Mouse (Mus musculus) hindbrain, embryonic 12.5 days (tissue): ENCODE results near the gene Oxsm. TPM values are rescaled to one million over a fixed set of nuclear protein-coding genes. Genes with fewer than 3 reads are reported as not detected.

Experiments used
- ATAC-seq: fragments of 200-750 bp; cut with Nextera tagmentation; 2 replicates; pipeline ENCODE4 v1.8.0; 2017; ENCODE audit warnings: moderate TSS enrichment; ENCODE audit not compliant: low FRiP score
- H3K27ac ChIP-seq: fragments of 300-500 bp; sonication (generic); 2 replicates; pipeline ENCODE4 v1.5.1; 2016; ENCODE audit warnings: mild to moderate bottlenecking
- H3K27me3 ChIP-seq: fragments of 300-500 bp; sonication (generic); 2 replicates; pipeline ENCODE4 v1.6.1; 2016; ENCODE audit warnings: mild to moderate bottlenecking
- H3K36me3 ChIP-seq: fragments of 300-500 bp; sonication (generic); 2 replicates; pipeline ENCODE4 v1.6.1; 2016; ENCODE audit warnings: mild to moderate bottlenecking
- H3K4me1 ChIP-seq: fragments of 300-500 bp; sonication (generic); 2 replicates; pipeline ENCODE4 v1.6.1; 2016
- H3K4me2 ChIP-seq: fragments of 300-500 bp; sonication (generic); replicated peaks from 2 replicates; pipeline ENCODE4 v1.6.1; 2016; ENCODE audit warnings: mild to moderate bottlenecking
- H3K4me3 ChIP-seq: fragments of 300-500 bp; sonication (generic); 2 replicates; pipeline ENCODE4 v1.5.1; 2016; ENCODE audit warnings: mild to moderate bottlenecking
- H3K9ac ChIP-seq: fragments of 300-500 bp; sonication (generic); 2 replicates; pipeline ENCODE4 v1.6.1; 2016; ENCODE audit warnings: mild to moderate bottlenecking, moderate library complexity
- H3K9me3 ChIP-seq: fragments of 300-500 bp; sonication (generic); replicated peaks from 2 replicates; pipeline ENCODE4 v1.6.1; 2016; ENCODE audit warnings: mild to moderate bottlenecking
- WGBS: fragments of 180-500 bp; shearing (Covaris S2); methylation state at CpG from one replicate; pipeline ENCODE4 v1.1.7; 2016; 5-methylcytosine and 5-hydroxymethylcytosine counted together
- polyA plus RNA-seq: library from polyadenylated mRNA; unstranded; fragments of >200 nt; fragmentation: Nextera tagmentation; extraction: Ambion mirVana; gene quantifications from 2 replicates; pipeline ENCODE4 v1.2.1, GENCODE M21; 2016

Gene Oxsm
- polyA plus RNA-seq, 1 experiment from 2014 or later, result 1.6 TPM

DNA sequence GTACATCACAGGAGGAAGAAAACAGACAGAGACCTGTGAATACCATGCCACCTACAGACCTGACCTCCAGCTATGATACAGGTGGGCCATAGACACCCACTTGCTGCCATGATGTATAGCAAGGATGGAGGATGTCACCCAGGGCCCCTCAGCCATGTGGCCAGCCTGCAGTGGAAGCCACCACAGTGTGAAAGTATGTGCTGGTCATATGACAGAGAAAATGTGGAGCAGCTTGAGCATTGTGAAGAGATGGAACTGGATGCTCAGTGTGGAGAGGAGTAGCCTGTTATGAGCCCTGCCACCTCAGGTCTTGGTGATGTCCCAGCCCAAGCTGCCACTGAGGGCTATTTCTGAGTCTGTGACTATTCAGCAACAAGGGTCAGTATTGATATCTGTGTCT, 19.0 kb downstream of the Oxsm start:
- Histone ChIP-seq H3K27ac (no peak overlapping the region), H3K36me3 (no peaks in the 10 kb centered on the region), H3K9me3 (no peaks in the 10 kb centered on the region), H3K4me1 (no peaks in the 10 kb centered on the region), H3K4me3 (no peak overlapping the region), H3K4me2 (no peak overlapping the region), H3K9ac (no peak overlapping the region), H3K27me3 (no peaks in the 10 kb centered on the region)
- no peak for ATAC-seq

DNA sequence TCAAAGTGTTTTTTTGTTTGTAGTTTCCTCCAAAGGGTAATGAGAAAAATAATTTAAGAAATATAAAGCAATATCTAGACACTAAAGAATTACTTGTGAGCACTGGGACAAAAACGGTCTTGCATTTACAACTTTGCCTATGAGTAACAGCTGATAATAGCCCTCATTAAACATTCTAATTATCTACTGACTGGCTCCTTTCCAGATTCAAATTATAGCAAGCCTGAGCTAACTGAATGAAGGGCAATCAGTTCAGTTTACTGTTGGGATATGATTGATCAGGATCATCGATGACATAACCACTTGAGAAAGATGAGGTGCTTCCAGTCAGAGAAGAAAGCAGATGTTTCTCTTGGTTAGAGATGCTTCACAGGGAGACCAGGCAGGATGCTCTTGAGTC, 20.2 kb downstream of the Oxsm start:
- Histone ChIP-seq H3K4me1 (no peaks in the 10 kb centered on the region), H3K27ac (no peak overlapping the region), H3K9ac (no peak overlapping the region), H3K4me2 (no peak overlapping the region), H3K27me3 (no peaks in the 10 kb centered on the region), H3K4me3 (no peak overlapping the region), H3K9me3 (no peaks in the 10 kb centered on the region), H3K36me3 (no peaks in the 10 kb centered on the region)
- no peak for ATAC-seq
- WGBS, result 81% methylated on average over 2 of the region's 2 CpGs

DNA sequence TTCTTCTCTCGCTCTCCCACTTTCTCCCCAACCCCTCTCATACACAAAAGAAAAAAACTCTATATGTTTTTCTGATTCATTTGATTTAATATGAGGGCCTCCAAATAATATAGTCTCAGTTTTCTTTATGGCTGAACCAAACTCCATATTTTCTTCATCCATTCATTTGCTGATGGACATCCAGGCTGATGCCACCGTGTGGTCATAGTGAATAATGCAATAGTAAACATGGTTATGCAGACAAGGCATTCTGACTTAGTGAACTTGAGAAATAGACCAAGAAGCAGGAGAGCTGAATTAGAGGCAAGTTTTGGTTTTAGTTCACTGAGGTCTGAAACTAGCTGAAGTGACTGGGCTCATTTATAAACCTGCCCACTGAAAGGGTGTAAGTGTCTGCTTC, 30.6 kb downstream of the Oxsm start:
- WGBS, result 59% methylated on average over 2 of the region's 2 CpGs

DNA sequence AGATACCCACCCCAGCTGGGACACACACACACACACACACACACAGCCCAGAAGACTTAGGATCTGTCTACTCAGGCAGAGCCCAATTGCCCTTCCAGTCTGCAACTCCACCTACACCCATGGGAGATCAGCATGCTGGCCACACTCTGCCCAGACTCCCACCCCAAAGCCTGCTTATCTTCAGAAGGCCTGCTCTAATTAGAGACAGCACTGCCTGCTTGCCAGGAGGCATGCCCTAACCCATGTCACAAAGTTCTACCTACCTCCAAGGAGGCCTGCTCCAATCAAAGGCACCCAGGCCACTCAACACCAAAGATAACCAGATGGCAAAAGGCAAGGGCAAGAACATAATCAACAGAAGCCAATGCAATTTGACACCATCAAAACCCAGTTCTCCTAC, 41.9 kb downstream of the Oxsm start:
- Histone ChIP-seq H3K27ac (no peak overlapping the region), H3K27me3 (0 out of 2 replicates have a peak, but pooled peaks cover 4% of the 10 kb centered on the region), H3K4me3 (no peak overlapping the region), H3K4me1 (peaks cover under 1% of the 10 kb centered on the region; the same call in 1 of the 2 replicates), H3K4me2 (no peak overlapping the region), H3K9me3 (no peaks in the 10 kb centered on the region), H3K9ac (no peak overlapping the region), H3K36me3 (no peaks in the 10 kb centered on the region)
- ATAC-seq, result no peak

More for the DNA sequence above, 30.6 kb downstream of the Oxsm start:
- H3K4me3 ChIP-seq, result no peak overlapping the region
- H3K4me1 ChIP-seq, result no peaks in the 10 kb centered on the region
- no peaks in the 10 kb centered on the region for H3K9me3 ChIP-seq
- H3K9ac ChIP-seq, result no peak overlapping the region
- H3K4me2 ChIP-seq, result no peak overlapping the region
- H3K27me3 ChIP-seq, result no peaks in the 10 kb centered on the region
- H3K36me3 ChIP-seq, result no peaks in the 10 kb centered on the region
- ATAC-seq, result no peak
- no peak overlapping the region for H3K27ac ChIP-seq

DNA sequence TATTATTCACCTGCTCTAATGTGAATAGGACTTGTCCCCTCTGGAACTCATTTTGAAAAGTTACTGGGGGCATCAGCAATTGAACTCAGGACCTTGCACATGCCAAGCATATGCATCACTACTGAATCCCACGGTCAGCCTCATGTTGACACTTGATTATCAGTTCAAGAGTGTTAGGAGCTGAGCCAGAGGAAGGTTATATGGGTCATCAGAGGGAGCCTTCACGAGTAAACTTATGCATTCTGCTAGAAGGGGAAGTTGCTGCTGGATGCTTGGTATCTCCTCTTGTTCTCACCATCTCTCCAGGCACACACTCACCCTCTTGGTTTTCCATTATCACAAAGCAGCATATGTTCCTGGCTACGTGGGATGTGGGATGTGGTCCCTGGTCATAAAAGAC, 47.9 kb downstream of the Oxsm start:
- H3K27ac ChIP-seq, result peak overlapping the region; percentile 60; the same call in 1 of the 2 replicates

DNA sequence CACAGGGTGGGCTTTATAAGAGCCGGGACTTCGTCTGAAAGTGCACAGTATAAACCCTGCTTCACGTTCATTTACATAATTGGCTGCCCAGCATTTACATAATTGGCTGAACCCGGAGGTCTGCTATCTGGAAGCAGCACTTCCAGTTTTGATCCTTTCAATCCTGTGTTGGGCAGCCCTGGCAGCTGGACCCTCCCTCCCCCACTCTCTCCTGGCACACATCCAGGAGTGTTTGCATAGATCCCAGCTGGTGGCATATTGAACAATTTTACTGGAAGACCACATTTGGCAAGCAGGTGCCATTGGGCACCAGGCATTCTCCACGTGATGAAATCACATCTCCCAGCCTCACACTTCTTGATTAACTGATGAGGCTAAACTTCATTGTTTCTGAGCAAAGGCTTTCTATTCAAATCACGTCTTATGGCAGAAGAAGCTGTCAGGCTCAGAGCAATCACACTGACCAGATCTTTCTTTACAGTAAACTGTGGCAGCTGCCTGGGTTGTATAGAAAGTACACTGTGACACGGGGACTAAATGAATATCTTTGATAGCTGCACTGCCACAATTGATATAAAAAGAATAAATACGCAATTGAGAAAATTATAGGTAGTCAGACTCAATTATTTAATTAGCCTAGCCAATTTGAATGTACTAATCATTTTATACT, 48.5 kb downstream of the Oxsm start:
- Histone ChIP-seq H3K4me2 (peak overlapping the region; percentile 41), H3K9me3 (no peaks in the 10 kb centered on the region), H3K4me1 (peaks cover 12% of the 10 kb centered on the region), H3K27ac (peak overlapping the region; percentile 79), H3K9ac (no peak overlapping the region), H3K4me3 (no peak overlapping the region), H3K36me3 (no peaks in the 10 kb centered on the region), H3K27me3 (0 out of 2 replicates have a peak, but pooled peaks cover 4% of the 10 kb centered on the region)
- 22% methylated on average over 8 of the region's 8 CpGs for WGBS
- peak; percentile 97 for ATAC-seq

More for the DNA sequence above, 47.9 kb downstream of the Oxsm start:
- Histone ChIP-seq H3K4me1 (peaks cover 12% of the 10 kb centered on the region), H3K4me2 (no peak overlapping the region), H3K9ac (no peak overlapping the region), H3K36me3 (no peaks in the 10 kb centered on the region), H3K4me3 (no peak overlapping the region), H3K27me3 (0 out of 2 replicates have a peak, but pooled peaks cover 4% of the 10 kb centered on the region), H3K9me3 (no peaks in the 10 kb centered on the region)
- ATAC-seq, result peak; percentile 24; the same call in 1 of the 2 replicates
- 35% methylated on average over 3 of the region's 3 CpGs for WGBS

DNA sequence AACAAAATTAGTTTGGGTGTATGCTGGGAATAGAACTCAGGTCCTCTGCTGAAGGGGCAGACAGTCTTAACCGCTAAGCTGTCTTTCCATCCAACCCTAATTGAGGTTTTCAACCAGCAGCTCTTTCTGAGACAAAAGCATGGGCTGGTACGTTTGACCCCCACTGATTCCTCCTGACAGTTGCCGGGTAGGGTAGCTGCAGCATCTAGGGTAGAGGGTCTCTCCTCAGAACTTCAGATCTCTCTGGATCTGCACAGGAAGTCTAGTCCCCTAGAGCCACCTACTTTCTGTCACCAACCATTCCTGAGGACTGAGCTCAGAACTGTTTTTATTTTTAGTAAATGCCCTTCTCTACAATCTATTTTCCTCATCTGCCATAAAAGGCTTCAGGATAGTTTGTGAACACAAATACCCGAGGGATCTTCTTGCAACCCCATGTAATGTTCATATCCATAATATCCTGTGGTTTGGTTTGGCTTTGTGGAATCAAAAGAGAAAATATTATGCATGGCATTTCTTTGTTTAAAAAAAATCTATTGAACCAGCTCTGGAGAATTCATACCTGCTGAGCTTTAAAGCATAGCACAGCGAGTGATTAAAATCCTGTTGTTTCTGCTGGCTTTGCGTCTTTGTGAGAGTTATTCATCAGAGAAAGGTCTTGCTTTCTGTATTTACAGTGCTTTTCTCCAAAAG, 49.2 kb downstream of the Oxsm start:
- 0 out of 2 replicates have a peak, but pooled peaks cover 4% of the 10 kb centered on the region for H3K27me3 ChIP-seq
- H3K9me3 ChIP-seq, result no peaks in the 10 kb centered on the region
- H3K27ac ChIP-seq, result peak overlapping the region; percentile 79
- peak overlapping the region; percentile 41 for H3K4me2 ChIP-seq
- no peak overlapping the region for H3K4me3 ChIP-seq
- peak; percentile 26 for ATAC-seq
- H3K4me1 ChIP-seq, result peaks cover 12% of the 10 kb centered on the region
- no peaks in the 10 kb centered on the region for H3K36me3 ChIP-seq
- WGBS, result 19% methylated on average over 6 of the region's 6 CpGs
- H3K9ac ChIP-seq, result no peak overlapping the region

DNA sequence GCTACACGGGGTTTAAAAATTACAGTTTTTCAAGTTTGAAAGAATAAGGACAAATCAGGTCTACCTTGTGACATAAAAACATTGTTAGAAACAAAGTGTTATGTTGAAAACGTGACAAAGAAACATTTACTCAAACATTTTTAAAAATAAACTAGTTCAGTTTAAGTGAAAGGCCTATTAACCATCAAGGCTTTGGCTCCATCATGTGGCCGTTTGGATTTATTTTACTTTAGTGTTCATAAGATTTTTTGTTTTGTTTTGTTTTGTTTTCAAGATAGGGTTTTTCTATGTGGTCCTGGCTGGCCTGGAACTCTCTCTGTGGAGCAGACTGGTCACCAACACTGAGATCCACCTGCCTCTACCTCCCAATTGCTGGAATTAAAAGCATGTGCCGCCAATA, 53.1 kb downstream of the Oxsm start:
- no peak overlapping the region for H3K4me2 ChIP-seq
- H3K27me3 ChIP-seq, result no peaks in the 10 kb centered on the region
- no peak overlapping the region for H3K4me3 ChIP-seq
- peaks cover 4% of the 10 kb centered on the region for H3K4me1 ChIP-seq
- 60% methylated on average over 4 of the region's 4 CpGs for whole genome bisulfite sequencing
- no peak for ATAC-seq
- no peak overlapping the region for H3K27ac ChIP-seq
- no peaks in the 10 kb centered on the region for H3K36me3 ChIP-seq
- H3K9ac ChIP-seq, result no peak overlapping the region
- no peaks in the 10 kb centered on the region for H3K9me3 ChIP-seq

DNA sequence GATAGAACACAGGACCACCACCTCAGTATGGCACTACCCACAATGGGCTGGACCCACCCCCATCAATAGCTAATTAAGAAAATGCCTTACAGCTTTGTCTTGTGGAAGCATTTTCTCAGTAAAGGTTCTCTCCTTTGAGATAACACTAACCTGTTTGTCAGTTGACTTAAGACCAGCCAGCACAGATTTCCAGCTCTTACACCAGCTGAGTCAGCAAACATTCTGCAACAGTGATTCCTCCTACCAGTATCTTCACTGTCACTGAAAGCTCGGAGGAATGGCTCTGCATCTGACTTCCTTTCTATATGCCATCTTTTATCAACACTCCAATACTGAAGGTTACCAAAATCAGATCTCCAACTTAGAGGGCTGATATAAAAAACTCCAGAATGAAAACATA, 54.1 kb downstream of the Oxsm start:
- no peak for ATAC-seq
- H3K9ac ChIP-seq, result no peak overlapping the region
- H3K4me3 ChIP-seq, result no peak overlapping the region
- H3K4me2 ChIP-seq, result no peak overlapping the region
- no peak overlapping the region for H3K27ac ChIP-seq
- H3K36me3 ChIP-seq, result no peaks in the 10 kb centered on the region
- peaks cover 4% of the 10 kb centered on the region; the same call in 1 of the 2 replicates for H3K4me1 ChIP-seq
- H3K9me3 ChIP-seq, result no peaks in the 10 kb centered on the region
- H3K27me3 ChIP-seq, result no peaks in the 10 kb centered on the region
- WGBS, result 64% methylated on average over 1 of the region's 1 CpGs

DNA sequence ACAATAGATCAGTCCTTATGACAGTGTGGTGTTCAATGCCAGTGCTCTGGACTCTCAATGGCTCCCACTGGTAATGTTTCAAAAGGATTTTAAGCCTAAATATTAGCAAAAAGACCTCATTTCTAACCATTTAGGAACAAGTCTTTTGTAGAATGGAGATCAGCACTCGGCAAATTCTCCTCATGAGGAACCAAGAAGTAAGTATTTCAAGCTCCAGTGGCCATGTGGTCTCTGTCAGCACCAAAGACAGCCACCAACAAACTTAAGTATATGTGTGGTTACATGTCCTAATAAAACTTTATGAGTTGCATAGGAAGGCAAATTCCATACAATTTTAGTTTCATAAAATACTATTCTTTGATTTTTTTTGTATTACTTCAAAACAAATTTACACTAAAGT, 55.5 kb downstream of the Oxsm start:
- no peak for ATAC-seq
- H3K9me3 ChIP-seq, result no peaks in the 10 kb centered on the region
- no peak overlapping the region for H3K27ac ChIP-seq
- H3K4me3 ChIP-seq, result no peak overlapping the region
- H3K4me1 ChIP-seq, result no peaks in the 10 kb centered on the region
- H3K36me3 ChIP-seq, result no peaks in the 10 kb centered on the region
- H3K9ac ChIP-seq, result no peak overlapping the region
- no peak overlapping the region for H3K4me2 ChIP-seq
- 89% methylated on average over 1 of the region's 1 CpGs for WGBS
- no peaks in the 10 kb centered on the region for H3K27me3 ChIP-seq

DNA sequence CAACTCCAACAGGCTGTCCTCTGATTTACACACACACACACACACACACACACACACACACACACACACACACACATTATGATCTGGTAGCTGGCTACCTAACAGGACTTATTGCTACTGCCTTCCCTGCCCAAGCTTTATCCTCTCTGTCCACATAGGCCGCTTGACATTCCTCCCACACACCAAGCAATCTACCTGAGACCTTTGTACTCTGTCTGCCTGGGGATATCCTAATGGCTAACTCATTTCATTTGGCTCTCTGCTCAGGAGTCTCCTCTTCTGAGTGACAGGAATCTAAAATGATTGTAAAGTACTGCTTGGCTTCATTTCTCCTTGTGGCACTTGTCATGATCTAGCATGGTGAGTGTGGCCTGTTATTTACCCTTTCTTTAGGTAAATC, 60.5 kb downstream of the Oxsm start:
- no peaks in the 10 kb centered on the region for H3K9me3 ChIP-seq
- no peak overlapping the region for H3K4me2 ChIP-seq
- H3K27ac ChIP-seq, result no peak overlapping the region
- no peaks in the 10 kb centered on the region for H3K36me3 ChIP-seq
- ATAC-seq, result no peak
- no peaks in the 10 kb centered on the region for H3K4me1 ChIP-seq
- WGBS, result 88% methylated on average over 1 of the region's 1 CpGs
- H3K9ac ChIP-seq, result no peak overlapping the region
- H3K27me3 ChIP-seq, result no peaks in the 10 kb centered on the region
- H3K4me3 ChIP-seq, result no peak overlapping the region
